Mouse (Mus musculus) brain, adult 10 weeks (tissue): Measurements from ENCODE around the gene Nptn. TPM values are rescaled to one million over a fixed set of nuclear protein-coding genes. Genes with fewer than 3 reads are reported as not detected.

Source experiments
- polyA plus RNA-seq: library from polyadenylated mRNA; stranded (reverse); fragments of 350-450 nt; fragmentation: Illumina TruSeq; extraction: RNeasy Lipid Tissue Mini Kit (QIAGEN cat#74804); gene quantifications from one replicate; pipeline ENCODE4 v1.2.3, GENCODE M21; 2015; ENCODE audit warnings: low read depth, low replicate concordance

Gene Nptn
- 1,281 TPM for polyA plus RNA-seq

DNA sequence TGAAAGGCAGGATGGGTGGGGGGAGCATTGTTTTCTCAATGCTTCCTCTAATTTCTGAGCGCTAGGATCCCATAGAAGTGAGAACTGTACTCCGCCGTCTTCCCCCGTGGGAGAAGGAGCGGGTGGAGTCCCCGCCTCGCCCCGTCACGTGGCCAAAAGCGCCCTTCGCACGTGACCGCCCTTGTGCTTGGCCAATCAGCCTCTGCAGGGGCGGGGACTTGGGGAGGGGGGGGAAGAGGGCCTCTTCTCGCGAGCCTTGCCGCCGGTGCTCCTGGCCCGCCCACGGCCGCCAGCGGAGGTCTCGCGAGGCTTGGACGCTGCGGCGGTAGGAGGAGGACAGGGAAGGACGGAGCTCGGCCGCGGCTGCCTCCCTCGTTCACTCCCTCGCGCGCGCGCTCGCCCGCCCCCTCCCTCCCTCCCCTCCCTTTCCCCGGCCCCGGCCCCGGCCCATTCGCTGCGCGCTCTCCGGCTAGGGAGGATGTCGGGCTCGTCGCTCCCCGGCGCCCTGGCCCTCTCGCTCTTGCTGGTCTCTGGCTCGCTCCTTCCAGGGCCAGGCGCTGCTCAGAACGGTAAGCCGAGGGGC lies at the start of gene Nptn:
Nptn (plus strand) TSS at position 283 of the 583 bp plus-strand sequence.

DNA sequence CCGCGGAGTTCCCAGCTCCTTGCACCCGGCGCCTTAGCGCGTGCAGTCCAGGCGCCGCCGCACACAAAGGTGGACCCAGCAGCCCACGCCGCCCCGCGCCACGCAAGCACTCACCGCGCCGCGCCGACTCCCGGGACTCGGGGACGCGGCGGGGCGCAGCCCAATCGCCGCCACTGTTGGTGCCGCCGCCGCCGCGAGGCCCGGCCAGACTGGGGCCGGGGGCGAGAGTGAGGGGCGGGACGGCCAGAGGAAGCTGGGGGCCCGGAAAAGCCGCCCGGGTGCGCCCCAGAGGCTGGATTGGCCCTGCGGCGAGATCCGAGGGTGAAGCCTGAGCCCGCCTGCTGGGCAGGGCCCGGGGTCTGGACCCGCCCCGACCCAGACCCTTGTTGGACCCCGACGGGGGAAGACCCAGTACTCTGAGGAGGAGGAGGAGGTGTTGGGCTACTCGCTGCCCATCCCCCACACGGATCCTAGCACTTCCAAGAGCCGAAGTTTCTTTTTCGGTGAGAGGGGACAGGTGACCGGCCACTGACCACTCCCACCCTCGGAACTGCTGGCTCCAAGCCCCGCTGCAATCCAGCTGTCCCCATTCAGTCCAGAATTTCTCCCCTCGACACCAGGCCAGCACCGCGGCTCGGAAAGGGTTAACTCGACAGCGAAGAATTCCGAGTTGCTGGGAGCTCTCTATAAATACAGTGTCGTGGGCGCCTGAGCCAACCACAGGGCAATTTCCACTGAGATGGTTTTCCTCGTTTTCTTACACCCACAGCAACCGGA lies 26.9 kb upstream of the Nptn start, which contains the start of gene Cd276:
Cd276 (minus strand) TSS at position 530 of the 777 bp plus-strand sequence.

Other genes with a start within 250 kb of the Nptn start
- not detected for gene Tbc1d21, start 211.8 kb upstream of the Nptn start, polyA plus RNA-seq
- gene Insyn1, start 93.6 kb upstream of the Nptn start, polyA plus RNA-seq = 163 TPM
- gene Cd276, start 26.8 kb upstream of the Nptn start, polyA plus RNA-seq = 7.3 TPM
- 1.2 TPM for gene Rec114, start 161.7 kb downstream of the Nptn start, polyA plus RNA-seq
- 3.8 TPM for gene Hcn4, start 241.2 kb downstream of the Nptn start, polyA plus RNA-seq